Mouse (Mus musculus): ENCODE results near the gene Dph3.
"Not testable (repeated sequence)": the region's sequence is repeated elsewhere in the genome, so short reads cannot be mapped to it uniquely, and the experiment has no call there.

Dph3 gene

GRCm38 (mm10) chr14:32087584-32088248 lies 2.2 kb upstream of the Dph3 start:
- ATAC-seq (ENCODE audit: insufficient number of reproducible peaks, low FRiP score, low TSS enrichment): not testable (repeated sequence)

DNA sequence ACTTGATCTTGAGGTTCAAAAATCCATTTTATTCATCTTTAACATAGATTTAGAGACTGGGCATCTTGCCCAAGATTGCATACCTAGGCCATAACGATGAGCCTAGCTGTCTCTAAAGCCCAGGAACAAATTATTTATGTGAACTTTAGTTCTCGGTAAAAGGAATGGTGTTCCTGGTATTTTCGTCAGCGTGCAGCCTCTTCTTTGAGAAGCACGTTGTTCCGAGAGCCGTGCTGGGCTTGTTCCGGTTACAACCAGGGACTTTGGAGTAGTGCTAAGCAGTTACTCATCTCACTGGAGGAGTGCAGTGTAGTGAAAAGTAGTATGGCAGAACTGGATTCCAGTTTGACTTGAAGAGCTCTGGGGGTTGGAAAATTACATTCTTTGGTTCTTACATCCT lies 697 bp upstream of the Dph3 start:
- ATAC-seq (ENCODE audit: insufficient number of reproducible peaks, low FRiP score, low TSS enrichment): no peak

GRCm38 (mm10) chr14:32084761-32085485 lies 606 bp downstream of the Dph3 start, which contains the start of gene Oxnad1:
Gene Oxnad1 (plus strand): TSS chr14:32085374.
- ATAC-seq (ENCODE audit: insufficient number of reproducible peaks, low FRiP score, low TSS enrichment): no peak

DNA sequence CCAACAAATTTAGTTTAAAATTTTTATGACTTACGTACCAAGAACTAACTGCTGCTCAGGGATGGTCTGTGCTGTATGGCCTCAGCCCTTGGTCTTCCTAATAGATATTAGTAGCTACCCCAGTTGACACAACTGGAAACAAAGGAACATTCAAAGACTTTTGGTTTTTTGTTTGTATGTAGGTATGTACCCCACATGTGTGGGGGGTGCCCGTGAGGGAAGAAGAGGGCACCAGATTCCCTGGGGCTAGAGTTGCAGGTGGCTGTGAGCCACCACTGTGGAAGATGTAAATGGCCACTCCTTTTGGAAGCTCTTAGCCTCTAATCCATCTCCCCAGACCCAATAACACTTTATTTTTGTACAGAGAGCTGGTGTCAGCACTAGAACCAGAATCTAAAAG lies 2.1 kb downstream of the Dph3 start:
- ATAC-seq (ENCODE audit: insufficient number of reproducible peaks, low FRiP score, low TSS enrichment): no peak

DNA sequence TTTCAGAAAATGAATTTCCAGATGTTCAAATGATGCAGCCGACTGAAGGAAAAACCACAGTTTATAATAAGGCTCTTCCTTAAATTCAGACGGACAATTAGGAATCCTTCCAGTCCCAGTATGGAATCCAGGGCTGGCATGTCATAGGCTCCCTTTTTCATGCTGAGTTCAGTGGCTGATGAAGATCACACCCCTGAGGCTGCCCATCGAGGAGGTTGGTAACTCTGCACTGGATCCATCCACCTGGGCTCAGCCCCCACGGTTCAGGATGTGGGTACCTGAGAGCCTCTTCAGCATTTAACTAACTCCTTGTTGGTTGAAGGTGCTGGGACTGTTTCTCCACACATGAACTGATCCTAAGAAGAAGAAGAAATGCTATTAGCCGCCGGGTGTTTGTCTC lies 2.6 kb downstream of the Dph3 start:
- ATAC-seq (ENCODE audit: insufficient number of reproducible peaks, low FRiP score, low TSS enrichment): no peak

GRCm38 (mm10) chr14:32081026-32081425 lies 4.5 kb downstream of the Dph3 start:
- ATAC-seq (ENCODE audit: insufficient number of reproducible peaks, low FRiP score, low TSS enrichment): no peak

- peak; percentile 69 for ATAC-seq (ENCODE audit: insufficient number of reproducible peaks, low FRiP score, low TSS enrichment)
These were observed 8.5 kb downstream of the Dph3 start for GRCm38 (mm10) chr14:32076896-32077575.

DNA sequence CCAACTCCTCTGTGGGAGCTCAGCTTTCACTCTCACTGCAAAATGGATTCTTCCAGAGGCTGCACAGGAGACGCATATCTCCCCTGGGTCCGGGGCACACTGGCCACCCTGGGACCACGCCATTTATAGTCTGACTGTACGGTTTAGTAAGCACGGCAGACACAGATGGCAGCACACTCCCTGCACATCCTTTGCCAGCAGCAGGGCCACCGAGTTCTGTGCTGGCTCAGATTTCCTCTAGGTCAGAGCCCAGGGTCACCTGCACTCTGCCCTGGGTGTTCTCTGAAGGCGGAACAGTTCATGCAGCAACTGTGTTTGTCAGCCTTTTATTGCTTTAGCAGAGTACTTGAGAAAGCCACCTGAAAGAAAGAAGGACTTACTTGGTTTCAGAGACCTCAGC lies 11.6 kb downstream of the Dph3 start:
- ATAC-seq (ENCODE audit: insufficient number of reproducible peaks, low FRiP score, low TSS enrichment): no peak

DNA sequence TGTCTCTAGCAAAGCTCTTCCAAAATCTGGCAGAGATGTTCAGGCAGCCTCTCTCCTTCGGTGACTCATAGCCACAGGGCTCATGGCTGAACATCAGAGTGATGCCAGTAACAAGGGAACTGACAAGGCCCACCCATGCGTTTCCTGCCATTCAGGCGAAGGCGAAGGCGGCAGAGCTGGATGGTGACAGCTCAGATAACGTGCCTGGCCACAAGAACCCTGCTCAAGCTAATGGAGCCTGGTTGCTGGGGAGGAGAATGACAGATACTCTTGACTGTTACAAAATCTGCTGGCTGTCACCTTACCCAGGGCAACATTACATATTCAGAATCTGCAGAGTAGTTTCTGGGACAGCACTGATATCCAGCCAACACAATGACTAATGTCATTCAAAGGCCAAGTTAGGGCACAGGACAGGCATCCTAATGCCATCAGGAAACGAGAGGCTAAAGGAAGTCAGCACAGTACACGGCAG lies 12.3 kb downstream of the Dph3 start:
- no peak for ATAC-seq (ENCODE audit: insufficient number of reproducible peaks, low FRiP score, low TSS enrichment)

DNA sequence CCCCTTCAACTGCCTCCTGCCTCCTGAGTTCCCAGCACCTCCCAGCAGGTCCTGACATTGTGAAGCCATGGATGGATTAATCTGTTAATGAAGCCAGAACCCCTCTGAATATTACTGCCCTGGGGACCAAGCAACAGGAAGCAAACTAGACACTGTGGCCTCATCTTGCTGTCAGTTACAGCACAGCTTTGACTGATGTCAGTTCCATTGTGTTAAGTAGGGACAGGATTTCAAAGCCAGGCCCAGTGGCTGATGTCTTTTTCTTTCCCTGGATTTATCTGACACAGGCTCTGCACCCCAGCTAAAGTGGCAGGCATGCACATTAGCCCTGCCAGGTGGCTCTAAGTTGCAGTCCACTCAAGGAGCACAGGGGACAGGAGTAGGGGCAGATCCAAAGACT lies 12.7 kb downstream of the Dph3 start:
- ATAC-seq (ENCODE audit: insufficient number of reproducible peaks, low FRiP score, low TSS enrichment): no peak

- no peak for ATAC-seq (ENCODE audit: insufficient number of reproducible peaks, low FRiP score, low TSS enrichment)
These were observed 24.1 kb downstream of the Dph3 start for GRCm38 (mm10) chr14:32061398-32061797.

DNA sequence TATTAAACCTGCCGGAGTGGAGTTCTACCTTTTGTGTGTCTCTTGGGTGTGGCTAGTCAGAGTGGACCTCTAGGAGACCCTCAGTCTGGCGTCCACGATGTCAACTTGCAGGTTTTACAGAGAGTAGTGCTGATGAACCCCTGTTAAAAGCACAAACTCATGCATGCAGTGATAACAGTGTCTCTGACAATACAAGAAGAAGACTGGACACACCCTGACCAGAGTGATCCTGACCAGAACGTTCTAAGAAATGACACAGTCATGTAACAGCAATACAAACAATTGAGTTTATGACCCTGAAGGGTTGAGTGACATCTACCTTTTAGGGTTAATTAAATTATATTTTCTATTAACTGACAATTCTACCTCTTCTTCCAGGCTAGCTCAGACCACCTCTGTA lies 27.9 kb downstream of the Dph3 start:
- ATAC-seq (ENCODE audit: insufficient number of reproducible peaks, low FRiP score, low TSS enrichment): no peak

GRCm38 (mm10) chr14:32056675-32057074 lies 28.9 kb downstream of the Dph3 start:
- no peak for ATAC-seq (ENCODE audit: insufficient number of reproducible peaks, low FRiP score, low TSS enrichment)

DNA sequence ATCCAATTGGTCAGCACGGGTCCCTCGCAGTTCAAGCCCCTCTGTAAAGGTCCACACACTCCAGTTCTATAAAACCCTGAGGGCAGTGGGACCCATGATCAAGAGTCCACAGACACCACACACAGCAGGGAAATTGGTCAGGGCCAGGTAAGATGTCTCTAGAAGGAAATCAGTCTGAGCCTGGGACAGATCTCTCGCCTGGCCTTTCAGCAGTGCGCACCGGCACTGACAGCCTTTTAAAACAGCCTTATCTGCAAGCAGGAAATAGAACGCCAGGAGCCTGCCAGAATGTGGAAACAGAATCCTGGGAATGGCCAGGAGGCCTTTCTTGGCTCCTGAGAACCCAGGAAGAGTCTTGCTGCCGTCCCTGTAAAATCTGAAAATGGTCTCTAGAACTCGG lies 29.7 kb downstream of the Dph3 start:
- no peak for ATAC-seq (ENCODE audit: insufficient number of reproducible peaks, low FRiP score, low TSS enrichment)

DNA sequence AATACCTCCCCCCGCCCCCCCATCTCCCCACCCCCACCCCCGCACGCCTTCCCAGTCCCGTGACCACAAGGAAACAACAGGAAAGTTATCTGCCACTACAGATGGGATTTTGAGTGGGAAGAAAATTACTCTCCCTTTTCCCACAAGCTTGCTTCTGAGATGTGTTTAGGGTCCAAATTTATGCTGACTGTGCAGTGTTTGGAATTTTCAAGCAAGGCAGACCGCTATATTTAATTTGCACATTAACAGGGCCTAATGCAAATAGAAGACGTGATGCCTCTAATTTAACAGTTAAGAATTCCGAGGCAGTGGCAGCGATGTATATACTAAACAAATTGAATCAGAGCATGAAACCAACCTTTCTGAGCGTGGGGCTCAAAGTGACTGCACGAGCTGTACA lies 30.7 kb downstream of the Dph3 start:
- no peak for ATAC-seq (ENCODE audit: insufficient number of reproducible peaks, low FRiP score, low TSS enrichment)

- no peak for ATAC-seq (ENCODE audit: insufficient number of reproducible peaks, low FRiP score, low TSS enrichment)
These were observed 31.6 kb downstream of the Dph3 start for GRCm38 (mm10) chr14:32053895-32054294.

- no peak for ATAC-seq (ENCODE audit: insufficient number of reproducible peaks, low FRiP score, low TSS enrichment)
These were observed 35.4 kb downstream of the Dph3 start for GRCm38 (mm10) chr14:32050171-32050570.

DNA sequence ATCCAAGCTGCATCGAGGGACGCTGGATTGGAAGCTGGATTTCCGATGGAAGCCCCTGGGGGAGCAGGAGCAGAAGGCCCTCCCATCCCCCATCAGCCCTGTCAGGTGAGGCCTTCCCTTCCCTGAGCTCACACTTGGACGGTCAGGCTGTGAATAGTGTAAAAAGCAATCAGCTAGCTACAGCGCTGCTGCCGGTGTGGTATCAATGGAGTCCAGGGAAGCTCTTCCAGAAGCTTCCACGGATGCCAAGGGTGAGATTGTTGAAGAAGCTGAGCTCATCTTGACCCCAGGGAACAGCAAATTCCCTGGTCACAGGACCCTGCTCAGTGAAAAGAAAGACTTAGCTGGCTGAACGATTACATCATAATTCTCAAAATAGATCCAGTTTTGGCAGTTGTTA lies 39.2 kb downstream of the Dph3 start:
- ATAC-seq (ENCODE audit: insufficient number of reproducible peaks, low FRiP score, low TSS enrichment): no peak

DNA sequence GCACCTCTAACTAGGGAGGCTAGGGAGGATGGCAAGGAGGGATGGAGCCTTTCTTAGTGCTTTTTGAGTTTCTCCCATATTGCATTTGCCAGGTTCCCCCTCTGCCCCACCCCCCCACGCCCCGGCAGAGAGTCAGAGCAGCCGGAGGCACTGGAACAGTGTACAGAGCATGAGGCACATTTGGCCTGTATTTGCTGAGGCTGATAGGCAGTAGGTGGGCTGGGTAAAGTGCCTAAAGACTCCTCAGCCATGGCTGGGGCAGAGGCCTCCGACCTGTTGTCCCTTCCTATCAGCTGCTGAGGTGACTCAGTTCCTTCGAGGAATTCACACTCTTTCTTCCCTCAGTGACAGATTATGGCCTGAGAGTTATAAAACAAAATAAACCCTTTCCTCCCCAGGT lies 43.4 kb downstream of the Dph3 start:
- no peak for ATAC-seq (ENCODE audit: insufficient number of reproducible peaks, low FRiP score, low TSS enrichment)

DNA sequence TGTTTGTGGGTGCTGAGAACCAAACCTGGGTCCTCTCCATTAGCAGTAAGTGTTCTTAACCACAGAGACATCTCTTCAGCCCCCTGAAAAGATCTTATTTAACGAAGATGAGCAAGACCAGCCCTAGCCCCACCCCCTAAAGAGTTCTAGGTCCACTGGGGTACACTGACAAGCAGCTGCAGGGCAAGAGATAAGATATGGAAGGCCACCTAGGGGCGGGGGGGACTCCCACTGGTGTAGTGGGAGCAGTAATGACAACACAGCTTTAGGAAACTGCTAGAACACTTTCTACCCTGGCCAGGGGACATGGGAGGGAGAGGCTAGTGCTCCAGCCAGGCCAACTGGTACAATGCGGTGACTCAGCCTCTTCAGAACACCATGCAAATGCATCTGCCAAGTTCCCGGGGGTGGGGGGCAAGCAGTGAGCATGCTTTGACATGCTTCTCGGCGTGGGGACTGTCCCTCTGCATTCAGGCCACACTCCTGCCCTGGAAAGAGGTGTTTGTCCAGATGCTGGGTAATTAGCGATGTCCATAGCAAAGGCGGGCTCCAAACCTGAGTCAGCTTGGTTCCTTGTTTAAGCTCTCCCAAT lies 47.8 kb downstream of the Dph3 start:
- no peak for ATAC-seq (ENCODE audit: insufficient number of reproducible peaks, low FRiP score, low TSS enrichment)

GRCm38 (mm10) chr14:32036482-32036881 lies 49.0 kb downstream of the Dph3 start:
- no peak for ATAC-seq (ENCODE audit: insufficient number of reproducible peaks, low FRiP score, low TSS enrichment)

All from cerebellum, adult (tissue).